Mouse (Mus musculus): ENCODE results near the gene Exoc3l. TPM values are rescaled to one million over a fixed set of nuclear protein-coding genes. Genes with fewer than 3 reads are reported as not detected.

Exoc3l gene
- total RNA-seq, 2 experiments from 2014 or later: 1.6 TPM

DNA sequence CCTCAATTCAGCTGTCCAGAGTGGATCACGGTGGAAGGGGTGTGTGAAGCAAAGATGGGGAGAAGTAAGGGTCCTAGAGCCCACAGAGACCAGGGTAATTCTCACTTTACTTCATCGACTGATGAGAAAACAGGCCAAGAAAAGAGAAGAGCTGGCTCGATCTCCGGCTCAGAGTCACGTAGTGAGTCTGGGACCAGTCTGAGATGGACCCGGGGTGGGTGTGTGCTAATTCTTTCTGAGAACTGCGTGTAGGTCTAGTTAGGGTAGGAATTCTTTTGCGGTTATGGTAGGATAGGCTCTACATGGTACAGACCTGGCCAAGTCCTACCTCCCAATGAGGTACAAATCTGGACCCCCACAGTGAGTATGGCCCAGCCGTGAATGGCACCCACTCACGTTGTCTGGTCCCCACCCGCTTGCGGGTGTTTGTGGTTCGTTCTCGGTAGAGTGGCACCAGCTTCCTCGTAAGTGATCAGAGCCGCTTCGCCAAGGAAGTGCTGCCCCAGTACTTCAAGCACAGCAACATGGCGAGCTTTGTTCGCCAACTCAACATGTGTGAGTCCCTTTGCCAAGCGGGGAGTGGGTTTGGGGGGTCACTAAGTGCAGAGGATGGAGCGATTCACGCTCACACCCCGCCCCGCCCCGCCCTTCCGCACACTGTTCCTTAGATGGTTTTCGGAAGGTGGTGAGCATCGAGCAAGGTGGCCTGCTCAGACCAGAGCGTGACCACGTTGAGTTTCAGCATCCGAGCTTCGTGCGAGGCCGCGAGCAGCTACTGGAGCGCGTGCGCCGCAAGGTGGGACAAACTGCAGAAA lies 25.6 kb downstream of the Exoc3l start:
- no peak for DNase-seq (ENCODE audit: low spot score in 2 of 2)

DNA sequence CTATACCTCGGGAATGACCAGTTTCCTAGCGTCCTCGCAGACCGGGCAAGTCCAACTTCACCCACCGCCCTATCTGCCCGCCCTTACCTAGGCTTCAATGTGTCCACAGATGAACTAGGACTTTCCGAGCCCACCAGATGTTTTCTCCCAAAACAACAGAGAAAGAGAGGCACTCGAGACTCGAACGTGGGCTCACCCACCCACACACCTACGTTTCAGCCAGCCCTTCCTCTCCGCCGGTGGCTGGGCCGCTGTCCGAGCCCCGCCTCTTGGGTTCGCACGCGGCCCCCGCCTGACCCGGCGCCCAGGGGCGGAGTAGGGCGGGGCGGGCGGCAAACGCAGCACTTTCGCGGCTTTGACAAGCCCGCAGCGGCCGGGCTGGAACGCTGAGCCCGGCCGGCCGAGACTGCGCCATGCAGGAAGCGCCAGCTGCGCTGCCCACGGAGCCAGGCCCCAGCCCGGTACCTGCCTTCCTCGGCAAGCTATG lies 26.4 kb downstream of the Exoc3l start, which contains the start of gene Hsf4:
Gene Hsf4, plus strand, starts transcription at position 341 of the 487 bp plus-strand sequence.
- DNase-seq (ENCODE audit: low spot score in 2 of 2): peak; percentile 68 to 78

DNA sequence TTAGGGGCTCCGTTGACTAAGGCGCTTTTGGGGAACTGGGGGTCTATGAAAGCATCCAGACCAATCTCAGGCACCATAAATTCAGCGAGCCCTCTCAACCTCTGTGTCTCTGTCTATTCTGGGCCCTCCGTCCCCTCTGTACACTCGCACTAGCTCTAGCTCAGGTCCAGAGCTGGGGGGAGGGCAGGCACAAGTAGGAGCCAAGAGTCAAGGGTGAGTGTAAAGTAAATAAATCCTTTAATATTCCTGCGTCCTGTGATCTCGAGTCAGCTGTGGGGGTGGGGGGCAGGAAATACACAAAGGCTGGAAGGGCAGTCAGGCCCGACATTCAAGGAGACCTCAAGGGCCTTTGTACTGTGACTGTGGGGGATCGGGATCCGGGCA lies 26.8 kb downstream of the Exoc3l start:
- DNase-seq (ENCODE audit: low spot score in 2 of 2): no peak

- peak; percentile 79 to 89 for DNase-seq (ENCODE audit: low spot score in 2 of 2)
Measured at GRCm38 (mm10) chr8:105268342-105269074, 27.4 kb downstream of the Exoc3l start.

DNA sequence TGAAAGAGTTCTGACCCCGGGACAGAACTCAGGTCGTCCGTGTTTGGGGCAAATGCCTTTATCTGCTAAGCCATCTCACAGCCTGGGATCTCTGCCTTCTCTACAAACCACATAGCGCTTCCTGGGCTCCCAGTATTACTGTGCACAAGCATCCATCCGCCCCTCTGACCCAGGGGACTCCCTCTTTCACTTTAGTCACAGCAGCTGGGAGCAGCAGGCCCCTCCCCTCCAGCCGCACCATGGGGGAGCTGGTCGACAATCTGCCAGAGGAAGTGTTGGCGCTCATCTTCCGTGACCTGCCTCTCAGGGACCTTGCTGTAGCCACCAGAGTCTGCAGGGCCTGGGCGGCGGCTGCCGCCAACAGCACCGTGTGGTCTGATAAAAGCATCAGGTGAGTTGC lies 29.1 kb downstream of the Exoc3l start:
- no peak for DNase-seq (ENCODE audit: low spot score in 2 of 2)

- DNase-seq (ENCODE audit: low spot score in 2 of 2): no peak
Measured at GRCm38 (mm10) chr8:105265128-105265527, 30.8 kb downstream of the Exoc3l start.

DNA sequence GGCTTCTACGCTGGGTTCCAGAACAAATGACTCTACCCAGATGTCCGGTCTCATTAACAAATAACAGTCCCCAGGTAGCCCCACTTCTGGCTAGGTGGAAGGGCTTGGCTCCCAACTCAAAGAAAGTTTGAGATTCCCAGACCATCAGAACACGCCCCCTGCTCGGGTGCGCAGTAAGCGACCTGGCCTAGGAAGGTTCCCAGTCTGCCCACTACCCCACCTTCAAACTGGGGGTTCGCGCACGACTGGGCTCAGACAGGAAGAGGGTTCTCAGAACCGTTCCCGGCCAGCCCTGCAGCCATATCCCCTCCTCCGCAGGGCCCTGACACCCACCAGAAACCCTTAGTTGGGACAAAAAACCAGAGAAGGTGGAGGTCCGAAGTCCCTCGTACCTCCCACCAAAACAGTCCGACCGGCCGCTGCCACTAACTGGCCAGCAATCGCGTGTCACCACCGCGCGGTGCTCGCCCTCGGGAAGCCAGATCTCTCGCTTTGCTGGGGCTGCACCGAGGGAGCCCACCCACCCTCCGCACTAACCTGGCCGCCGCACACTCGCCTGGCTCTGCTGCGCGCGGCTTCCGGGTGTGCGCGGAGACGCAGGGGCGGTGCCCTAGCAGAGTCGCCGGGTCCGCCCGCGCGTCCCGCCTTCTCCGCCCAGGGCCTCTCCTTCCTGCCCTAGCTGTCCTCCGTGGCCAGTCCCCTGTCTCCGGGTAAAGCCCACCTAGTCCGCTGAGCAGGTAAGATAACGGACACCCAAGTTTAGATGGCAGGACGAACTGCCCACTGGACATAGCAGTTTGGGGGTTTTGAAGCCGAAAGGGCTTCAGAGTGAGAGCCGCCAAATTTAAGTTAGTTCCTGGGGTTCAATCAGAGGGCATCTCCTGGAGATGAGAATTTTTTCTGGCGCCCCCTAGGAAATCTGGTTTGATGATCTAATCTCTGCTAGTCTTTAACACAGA lies 31.6 kb downstream of the Exoc3l start, which contains the start of the genes Tradd and Fbxl8:
Gene Tradd, minus strand, starts transcription at position 586 of the 959 bp plus-strand sequence.
Gene Fbxl8, plus strand, starts transcription at position 625 of the 959 bp plus-strand sequence.
- peak; percentile 34 to 53 for DNase-seq (ENCODE audit: low spot score in 2 of 2)

- no peak for DNase-seq (ENCODE audit: low spot score in 2 of 2)
Measured at GRCm38 (mm10) chr8:105263244-105263912, 32.5 kb downstream of the Exoc3l start.

DNA sequence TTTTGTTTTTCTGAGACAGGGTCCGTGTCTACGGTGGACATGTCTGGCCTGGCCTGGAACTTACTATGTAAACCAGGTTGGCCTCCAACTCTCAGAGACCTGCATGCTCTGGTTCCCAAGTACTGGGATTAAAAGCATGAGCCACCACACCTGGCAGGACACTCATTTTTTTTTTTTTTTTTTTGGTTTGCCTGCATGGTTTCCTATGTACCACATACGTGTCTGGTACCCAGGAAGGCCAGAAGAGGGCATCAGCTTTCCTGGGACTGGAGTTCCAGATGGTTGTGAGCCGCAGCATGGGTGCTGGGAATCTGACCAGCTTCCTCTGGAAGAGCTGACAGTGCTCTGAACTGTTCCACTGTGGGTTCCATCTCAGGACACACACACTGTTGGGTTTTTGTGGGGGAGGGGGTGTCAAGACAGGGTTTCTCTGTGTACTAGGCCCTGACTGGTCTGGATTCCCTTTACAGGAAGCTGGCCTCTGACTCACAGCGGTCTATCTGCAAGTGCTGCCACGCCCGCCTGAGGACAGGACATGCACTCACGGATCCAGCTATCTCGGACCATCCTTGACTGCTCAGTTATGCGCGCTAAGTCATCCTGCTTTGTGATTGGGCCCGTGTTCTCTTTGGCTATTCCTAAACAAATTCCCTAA lies 34.4 kb downstream of the Exoc3l start:
- no peak for DNase-seq (ENCODE audit: low spot score in 2 of 2)

- no peak for DNase-seq (ENCODE audit: low spot score in 2 of 2)
Measured at GRCm38 (mm10) chr8:105260371-105261099, 35.4 kb downstream of the Exoc3l start.

DNA sequence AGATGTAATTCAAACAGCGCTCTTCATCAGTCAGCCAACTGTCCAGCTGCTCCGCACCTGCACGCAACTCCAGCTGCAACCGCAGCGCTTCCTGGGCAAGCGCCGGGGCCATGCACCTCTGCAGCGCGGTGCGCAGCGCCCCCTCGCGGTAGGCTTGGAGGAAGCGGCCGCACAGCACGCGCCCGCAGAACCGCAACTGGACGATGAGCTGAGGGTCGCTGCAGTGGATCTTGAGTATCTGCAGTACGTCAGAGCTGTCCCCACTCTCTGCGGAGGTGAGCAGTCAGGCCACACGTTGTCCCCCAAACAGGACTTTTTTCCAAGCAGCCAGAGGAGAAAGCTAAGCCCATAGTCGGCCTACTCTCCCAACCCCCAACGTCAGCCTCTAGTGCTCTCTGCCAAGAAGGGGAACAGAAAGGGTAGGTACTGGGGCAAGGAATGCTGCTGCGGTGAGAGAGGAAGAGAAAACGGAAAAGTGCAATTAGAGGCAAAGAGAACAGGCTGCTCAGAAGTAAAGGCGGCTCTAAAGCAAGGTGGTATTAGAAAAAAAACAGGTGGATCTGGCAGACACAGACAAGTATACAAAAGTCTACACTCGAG lies 36.1 kb downstream of the Exoc3l start:
- DNase-seq (ENCODE audit: low spot score in 2 of 2): peak; percentile 74

- DNase-seq (ENCODE audit: low spot score in 2 of 2): peak in 1 of 2 experiments; percentile 48
Measured at GRCm38 (mm10) chr8:105258911-105259720, 36.8 kb downstream of the Exoc3l start.

DNA sequence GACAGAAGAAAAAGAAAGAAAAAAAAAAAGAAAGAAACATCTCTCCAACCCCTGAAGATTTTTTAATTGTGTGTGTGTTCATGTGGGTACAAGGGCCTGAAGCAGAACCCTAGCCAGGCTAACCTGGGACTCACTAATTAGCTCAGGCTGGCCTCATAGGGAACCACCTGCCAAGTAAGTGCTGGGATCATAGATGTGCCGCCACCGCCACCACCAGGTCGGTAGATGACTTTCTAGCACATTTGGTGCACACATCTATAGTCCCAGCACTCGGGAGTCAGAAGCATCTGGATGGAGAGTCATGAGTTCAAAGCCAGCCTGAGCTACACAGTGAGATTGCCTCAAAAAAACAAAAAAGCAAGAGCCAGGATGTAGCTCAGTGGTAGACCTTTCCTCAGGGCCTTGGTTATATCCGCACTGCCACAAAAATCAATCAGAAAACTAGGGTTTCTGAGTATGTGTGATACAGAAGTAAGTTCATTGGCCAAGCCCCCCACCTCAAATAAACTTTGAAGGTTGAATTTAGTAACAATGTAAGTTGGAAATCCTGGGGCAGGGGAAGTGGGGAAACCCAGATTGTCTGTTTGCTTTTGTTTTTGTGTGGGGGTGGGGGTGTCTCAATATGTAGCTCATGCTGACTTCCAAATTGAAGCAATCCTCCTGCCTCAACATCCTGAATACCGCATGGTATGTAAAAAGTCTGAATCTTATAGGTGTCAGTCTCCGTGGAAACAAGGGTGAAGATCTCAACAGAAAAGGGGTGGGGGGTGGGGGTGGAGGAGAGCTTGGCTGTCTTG lies 38.4 kb downstream of the Exoc3l start:
- DNase-seq (ENCODE audit: low spot score in 2 of 2): no peak

DNA sequence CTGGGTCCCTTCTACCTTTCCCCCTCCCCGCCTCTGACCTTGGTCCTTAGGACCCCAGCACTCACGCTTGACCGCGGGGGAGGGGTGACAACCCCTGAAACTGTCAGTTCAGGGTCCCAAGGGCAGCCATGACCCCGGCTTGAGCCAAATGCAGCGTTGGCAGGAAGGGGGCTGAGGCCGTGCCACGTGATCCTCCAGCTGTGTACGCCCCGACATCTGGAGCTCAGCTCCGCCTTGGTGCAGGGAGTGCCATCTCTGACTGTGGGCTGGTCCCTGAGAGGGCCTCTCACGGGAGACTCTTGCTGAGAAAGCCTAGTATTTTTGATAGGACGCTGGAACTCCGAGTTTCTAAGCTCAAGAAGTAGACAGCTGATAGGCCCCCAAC lies 40.9 kb downstream of the Exoc3l start, which contains the start of gene B3gnt9:
Gene B3gnt9, minus strand, starts transcription at position 188 of the 385 bp plus-strand sequence.
- no peak for DNase-seq (ENCODE audit: low spot score in 2 of 2)

DNA sequence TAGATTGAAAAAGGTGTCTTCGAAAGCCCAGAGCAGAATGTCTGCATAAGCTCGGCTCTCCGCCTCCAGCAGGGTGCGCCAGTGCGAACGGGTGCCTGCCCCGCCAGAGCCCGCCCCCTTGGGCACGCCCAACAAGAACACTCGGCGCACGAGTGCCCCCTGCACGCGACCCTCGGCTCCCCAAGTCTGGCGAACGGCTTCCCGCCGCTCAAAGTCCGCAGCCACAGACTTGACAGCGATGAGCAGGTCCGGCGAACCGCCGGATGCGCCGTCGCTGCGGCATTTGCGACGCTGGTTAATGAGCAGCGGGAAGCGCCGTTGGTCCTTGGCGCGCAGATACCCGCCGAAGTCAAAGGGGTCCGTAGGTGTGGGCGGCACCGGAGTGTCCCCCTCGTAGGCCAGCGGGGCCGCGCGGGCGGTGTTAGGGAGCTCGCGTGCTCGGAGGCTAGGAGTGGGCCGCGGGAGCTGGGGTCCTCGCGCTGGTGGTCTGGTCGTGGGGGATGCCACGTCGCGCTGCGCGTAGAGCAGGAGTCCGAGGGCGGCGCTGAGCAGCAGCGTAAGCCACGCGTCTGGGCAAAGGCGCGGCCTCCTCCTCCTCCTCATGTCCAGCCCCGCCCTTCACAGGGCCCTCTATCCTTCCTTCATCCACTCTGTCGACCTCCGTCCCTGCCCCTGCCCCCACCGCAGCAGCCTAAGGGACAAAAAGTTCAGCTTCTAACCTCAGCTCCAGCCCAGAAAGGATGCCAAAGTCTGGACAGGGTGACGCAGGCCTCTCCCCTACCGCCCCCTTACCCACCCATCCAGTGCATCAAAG lies 41.5 kb downstream of the Exoc3l start:
- peak; percentile 91 to 92 for DNase-seq (ENCODE audit: low spot score in 2 of 2)

GRCm38 (mm10) chr8:105253766-105254151 lies 42.1 kb downstream of the Exoc3l start:
- no peak for DNase-seq (ENCODE audit: low spot score in 2 of 2)
